Mouse (Mus musculus) CH12.LX (cell line): ENCODE results near the gene Pakap. TPM values are rescaled to one million over a fixed set of nuclear protein-coding genes. Genes with fewer than 3 reads are reported as not detected.

Experiments
- DNase-seq: peaks from one replicate; pipeline ENCODE4 v3.0.0-alpha.2; 2013; ENCODE audit errors: extremely low read depth
- H3K27ac ChIP-seq: 2 replicates; pipeline ENCODE4 v1.5.1; 2012; ENCODE audit warnings: low read depth, mild to moderate bottlenecking, control low read depth, moderate library complexity; ENCODE audit not compliant: insufficient read depth
- H3K27me3 ChIP-seq: replicated peaks from 2 replicates; pipeline ENCODE3; 2012; ENCODE audit warnings: inconsistent platforms
- H3K36me3 ChIP-seq, 2 experiments: replicated peaks in 1 of 2; 2 replicates each; pipeline versions ENCODE3 to v1.6.1; 2012; ENCODE audit warnings: inconsistent platforms in 1 of 2, low read length in 1 of 2, mild to moderate bottlenecking in 1 of 2, mixed read lengths in 1 of 2, moderate library complexity in 1 of 2; ENCODE audit not compliant: control insufficient read depth in 1 of 2, insufficient read depth in 1 of 2
- H3K4me1 ChIP-seq, 2 experiments: 2 replicates each; pipeline ENCODE4 v1.6.1; 2012; ENCODE audit warnings: inconsistent platforms in 1 of 2, moderate library complexity in 1 of 2; ENCODE audit not compliant: insufficient read depth in 2 of 2, control insufficient read depth in 1 of 2
- H3K4me2 ChIP-seq: 2 replicates; pipeline ENCODE4 v1.6.1; 2012; ENCODE audit warnings: low read depth, mild to moderate bottlenecking, control low read depth; ENCODE audit not compliant: poor library complexity, insufficient read depth, severe bottlenecking
- H3K4me3 ChIP-seq, 3 experiments: fragments of 150-350 bp in 1 of 3; sonication (generic) in 1 of 3; replicated peaks in 1 of 3; 2 replicates each; pipeline versions ENCODE3 to v1.5.1; 2011 to 2012; ENCODE audit warnings: low read depth in 2 of 3, low read length in 2 of 3, mild to moderate bottlenecking in 2 of 3, moderate library complexity in 2 of 3, control low read depth in 1 of 3, improper control_type of control experiment in 1 of 3, inconsistent platforms in 1 of 3, mixed read lengths in 1 of 3; ENCODE audit not compliant: poor library complexity in 1 of 3
- H3K79me2 ChIP-seq: replicated peaks from 2 replicates; pipeline ENCODE4 v1.6.1; 2012; ENCODE audit warnings: mild to moderate bottlenecking, moderate library complexity; ENCODE audit not compliant: control insufficient read depth, poor library complexity, insufficient read depth, severe bottlenecking; ENCODE audit errors: extremely low read depth
- H3K9ac ChIP-seq: 2 replicates; pipeline ENCODE4 v1.6.1; 2012; ENCODE audit warnings: low read depth, mild to moderate bottlenecking, control low read depth, moderate library complexity; ENCODE audit not compliant: insufficient read depth
- H3K9me3 ChIP-seq: replicated peaks from 2 replicates; pipeline ENCODE3; 2012; ENCODE audit warnings: low read length, inconsistent platforms, mixed read lengths
- CHD2 ChIP-seq: IDR thresholded peaks from 2 replicates; pipeline ENCODE4 v1.6.1; 2011; ENCODE audit warnings: low read length, improper control_type of control experiment
- ELF1 ChIP-seq: IDR thresholded peaks from 2 replicates; pipeline ENCODE4 v1.6.1; 2014; ENCODE audit warnings: low read depth, mild to moderate bottlenecking, inconsistent platforms, low read length, improper control_type of control experiment
- EP300 ChIP-seq: IDR thresholded peaks from 2 replicates; pipeline ENCODE4 v1.6.1; 2011; ENCODE audit warnings: low read length, improper control_type of control experiment
- ETS1 ChIP-seq: conservative IDR thresholded peaks from 2 replicates; pipeline ENCODE4 v1.6.1; 2012; ENCODE audit warnings: low read depth, mild to moderate bottlenecking, inconsistent platforms, low read length, improper control_type of control experiment, moderate library complexity
- GABPA ChIP-seq: IDR thresholded peaks from 2 replicates; pipeline ENCODE4 v1.6.1; 2012; ENCODE audit warnings: low read depth, low read length, improper control_type of control experiment, inconsistent platforms; ENCODE audit not compliant: insufficient replicate concordance
- HCFC1 ChIP-seq: IDR thresholded peaks from 2 replicates; pipeline ENCODE4 v1.6.1; 2012; ENCODE audit warnings: low read depth, mild to moderate bottlenecking, inconsistent platforms, low read length, improper control_type of control experiment
- IRF4 ChIP-seq: IDR thresholded peaks from 2 replicates; pipeline ENCODE4 v1.6.1; 2014; ENCODE audit warnings: low read depth, mild to moderate bottlenecking, inconsistent platforms, low read length, improper control_type of control experiment
- JUN ChIP-seq: IDR thresholded peaks from 2 replicates; pipeline ENCODE4 v1.6.1; 2011; ENCODE audit warnings: low read depth, mild to moderate bottlenecking, low read length, improper control_type of control experiment, moderate library complexity; ENCODE audit not compliant: insufficient read depth
- KAT2A ChIP-seq: IDR thresholded peaks from 2 replicates; pipeline ENCODE4 v1.6.1; 2012; ENCODE audit warnings: low read length, improper control_type of control experiment, inconsistent platforms; ENCODE audit not compliant: insufficient replicate concordance
- MAX ChIP-seq: IDR thresholded peaks from 2 replicates; pipeline ENCODE4 v1.6.1; 2011; ENCODE audit warnings: low read length, improper control_type of control experiment
- MAZ ChIP-seq: IDR thresholded peaks from 2 replicates; pipeline ENCODE4 v1.6.1; 2012; ENCODE audit warnings: low read depth, mild to moderate bottlenecking, inconsistent platforms, low read length, improper control_type of control experiment, moderate library complexity
- MEF2A ChIP-seq: IDR thresholded peaks from 2 replicates; pipeline ENCODE4 v1.6.1; 2014; ENCODE audit warnings: low read depth, mild to moderate bottlenecking, inconsistent platforms, low read length, improper control_type of control experiment, borderline replicate concordance
- MXI1 ChIP-seq: IDR thresholded peaks from 2 replicates; pipeline ENCODE4 v1.6.1; 2011; ENCODE audit warnings: mild to moderate bottlenecking, low read depth, low read length, improper control_type of control experiment
- MYC ChIP-seq: IDR thresholded peaks from 2 replicates; pipeline ENCODE4 v1.6.1; 2011; ENCODE audit warnings: low read depth, mild to moderate bottlenecking, improper control_type of control experiment, low read length
- PAX5 ChIP-seq: IDR thresholded peaks from 2 replicates; pipeline ENCODE4 v1.6.1; 2012; ENCODE audit warnings: low read length, inconsistent platforms, mixed read lengths
- POLR2AphosphoS2 ChIP-seq: IDR thresholded peaks from 2 replicates; pipeline ENCODE4 v1.6.1; 2011; ENCODE audit warnings: low read depth, low read length, improper control_type of control experiment
- TCF12 ChIP-seq: IDR thresholded peaks from 2 replicates; pipeline ENCODE4 v1.6.1; 2014; ENCODE audit warnings: low read depth, mild to moderate bottlenecking, inconsistent platforms, low read length, improper control_type of control experiment
- ZC3H11A ChIP-seq: IDR thresholded peaks from 2 replicates; pipeline ENCODE4 v1.6.1; 2012; ENCODE audit warnings: low read depth, mild to moderate bottlenecking, inconsistent platforms, low read length, improper control_type of control experiment
- ZKSCAN1 ChIP-seq: IDR thresholded peaks from 2 replicates; pipeline ENCODE4 v1.6.1; 2012; ENCODE audit warnings: low read depth, inconsistent platforms, low read length, improper control_type of control experiment, borderline replicate concordance
- ZMIZ1 ChIP-seq: IDR thresholded peaks from 2 replicates; pipeline ENCODE4 v1.6.1; 2012; ENCODE audit warnings: low read depth, mild to moderate bottlenecking, inconsistent platforms, low read length, improper control_type of control experiment
- dilution Hi-C: fragments of 300-500 bp; cut with MboI; formaldehyde crosslinking; loops from 2 replicates; pipeline ENCODE4 v1.14.3; 2020; ENCODE audit warnings: low sequenced_read_pairs; ENCODE audit not compliant: extremely low pct_unique_long_range_greater_than_20kb, extremely low pct_ligation_motif_present
- in situ Hi-C: fragments of 300-500 bp; cut with MboI; formaldehyde crosslinking; loops from 3 replicates; pipeline ENCODE4 v1.14.3; 2019; ENCODE audit warnings: low sequenced_read_pairs, low pct_ligation_motif_present, low pct_unique_long_range_greater_than_20kb, mixed read lengths
- polyA plus RNA-seq: library from polyadenylated mRNA; unstranded; fragments of >175 nt; gene quantifications from 2 replicates; pipeline ENCODE4 v1.2.1, GENCODE M21; 2012; ENCODE audit warnings: low read depth; ENCODE audit not compliant: insufficient read length
- total RNA-seq, 2 experiments: library from RNA; depleted of rRNA; stranded (reverse); fragments of 300-350 nt in 1 of 2; fragments of >200 nt in 1 of 2; gene quantifications; 2 replicates each; pipeline ENCODE4 v1.2.3; 2012 to 2014

Pakap gene
- total and polyA plus RNA-seq, 3 experiments = 0.08 to 0.14 TPM; not detected in 1

- H3K4me3 ChIP-seq = no peak overlapping the region
Measured at GRCm38 (mm10) chr4:57780403-57780802, 212.4 kb downstream of the Pakap start.

DNA sequence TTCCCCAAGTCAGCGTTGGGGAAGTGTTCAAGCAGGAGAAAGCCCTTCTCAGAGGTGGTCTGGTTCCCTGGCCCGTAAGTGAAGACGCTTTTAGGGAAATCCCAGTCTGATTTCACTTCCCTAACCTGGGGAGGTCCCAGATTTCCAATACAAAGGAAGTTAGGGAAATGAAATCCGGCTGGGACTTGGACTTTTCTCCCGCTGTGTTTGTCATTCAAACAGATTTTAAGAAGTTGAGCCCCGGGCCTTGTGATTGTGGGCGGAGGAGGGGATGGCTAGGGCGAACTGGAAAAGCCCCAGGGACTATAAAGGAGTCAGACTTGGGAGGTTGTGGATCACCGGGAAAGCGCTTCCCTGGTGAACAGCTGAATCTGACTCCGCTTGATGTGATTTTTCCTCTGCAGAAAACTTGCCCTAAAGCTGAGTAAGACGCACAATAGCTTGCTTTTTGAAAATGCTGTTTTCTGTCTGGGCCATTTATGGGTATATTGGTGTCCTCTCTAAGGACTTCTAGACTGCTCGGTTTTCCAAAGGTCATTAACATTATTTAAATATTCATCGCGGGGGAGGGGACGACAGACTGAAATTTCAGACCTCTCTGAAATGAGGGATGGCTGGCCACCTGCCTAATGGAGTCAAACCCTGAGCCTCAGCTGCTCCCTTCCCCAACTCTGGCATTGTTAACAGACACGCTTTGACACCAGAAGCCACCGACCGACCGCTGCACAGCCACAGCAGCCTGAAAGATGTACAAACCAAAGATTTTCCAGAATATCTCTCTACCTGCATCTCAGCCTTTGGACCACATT lies 213.1 kb downstream of the Pakap start:
- TF ChIP-seq ZMIZ1 = no peak
- no peak for TF ChIP-seq ELF1
- TF ChIP-seq POLR2AphosphoS2 = no peak
- TF ChIP-seq EP300 = peak; percentile 49; the same call in 1 of the 2 replicates
- TF ChIP-seq HCFC1 = no peak
- TF ChIP-seq MAX = no peak
- TF ChIP-seq MXI1 = no peak
- peak; percentile 35; the same call in 1 of the 2 replicates for TF ChIP-seq ETS1
- peak; percentile 73 for TF ChIP-seq IRF4
- no peak for TF ChIP-seq TCF12
- peak; percentile 27 for DNase-seq
- in situ Hi-C loops (no loop called here), dilution Hi-C loops (no loop called here)
- Histone ChIP-seq H3K4me1 (peaks cover 4 to 16% of the 10 kb centered on the region in 2 experiments), H3K27me3 (no peaks in the 10 kb centered on the region), H3K27ac (no peak overlapping the region), H3K4me3 (no peak overlapping the region), H3K4me2 (0 out of 2 replicates have a peak overlapping the region, but pooled peaks have one; percentile 12), H3K9ac (no peak overlapping the region), H3K79me2 (no peaks in the 10 kb centered on the region), H3K9me3 (no peaks in the 10 kb centered on the region), H3K36me3 (no peaks in the 10 kb centered on the region)

More at GRCm38 (mm10) chr4:57780403-57780802, 212.4 kb downstream of the Pakap start:
- Histone ChIP-seq H3K4me1 (peaks cover 4 to 16% of the 10 kb centered on the region in 2 experiments), H3K36me3 (no peaks in the 10 kb centered on the region), H3K4me2 (0 out of 2 replicates have a peak overlapping the region, but pooled peaks have one; percentile 12), H3K9ac (no peak overlapping the region), H3K27me3 (no peaks in the 10 kb centered on the region), H3K27ac (no peak overlapping the region), H3K9me3 (no peaks in the 10 kb centered on the region), H3K79me2 (no peaks in the 10 kb centered on the region)
- TF ChIP-seq JUN (no peak), POLR2AphosphoS2 (no peak), GABPA (no peak)
- dilution Hi-C loops (no loop called here), in situ Hi-C loops (no loop called here)
- no peak for DNase-seq

DNA sequence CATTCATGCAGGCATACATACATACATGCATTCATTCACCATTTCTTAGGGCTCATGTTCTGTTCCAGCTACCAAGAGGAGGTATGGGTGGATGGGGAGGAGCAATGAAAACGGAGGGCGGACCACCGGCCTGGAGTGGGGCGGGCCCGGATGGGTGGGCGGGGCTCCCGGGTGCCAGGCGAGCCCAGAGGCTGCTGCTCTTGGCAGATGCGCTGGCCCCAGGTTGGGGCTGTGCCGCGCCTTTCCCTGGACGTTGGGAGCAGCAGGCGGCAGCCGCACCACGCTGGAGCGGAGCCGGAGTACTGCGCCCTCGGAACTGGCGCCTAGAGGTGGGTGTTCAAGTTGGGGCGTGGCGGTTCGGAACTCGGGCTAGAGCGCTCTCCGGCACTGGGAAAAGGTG lies 214.0 kb downstream of the Pakap start:
- H3K79me2 ChIP-seq = no peaks in the 10 kb centered on the region
- no peak overlapping the region for H3K9ac ChIP-seq
- TF ChIP-seq CHD2 = no peak
- no peak for TF ChIP-seq ZKSCAN1
- no peak for TF ChIP-seq MYC
- no peak for TF ChIP-seq MAX
- TF ChIP-seq ZC3H11A = no peak
- TF ChIP-seq GABPA = no peak
- no peak for TF ChIP-seq HCFC1
- no peak for TF ChIP-seq MEF2A
- no peak for TF ChIP-seq PAX5
- TF ChIP-seq MAZ = no peak
- TF ChIP-seq TCF12 = no peak
- no peak for TF ChIP-seq JUN
- no peak for TF ChIP-seq KAT2A
- no peaks in the 10 kb centered on the region for H3K36me3 ChIP-seq
- DNase-seq = no peak
- no peak overlapping the region for H3K4me2 ChIP-seq
- no peaks in the 10 kb centered on the region for H3K27me3 ChIP-seq
- in situ Hi-C loops = no loop called here
- no peak overlapping the region for H3K27ac ChIP-seq
- H3K4me3 ChIP-seq = no peak overlapping the region
- no peaks in the 10 kb centered on the region for H3K9me3 ChIP-seq
- peaks cover 4 to 16% of the 10 kb centered on the region in 2 experiments for H3K4me1 ChIP-seq
- dilution Hi-C loops = no loop called here
